Mouse (Mus musculus): Measurements from ENCODE around the gene Ciao2b.

DNA sequence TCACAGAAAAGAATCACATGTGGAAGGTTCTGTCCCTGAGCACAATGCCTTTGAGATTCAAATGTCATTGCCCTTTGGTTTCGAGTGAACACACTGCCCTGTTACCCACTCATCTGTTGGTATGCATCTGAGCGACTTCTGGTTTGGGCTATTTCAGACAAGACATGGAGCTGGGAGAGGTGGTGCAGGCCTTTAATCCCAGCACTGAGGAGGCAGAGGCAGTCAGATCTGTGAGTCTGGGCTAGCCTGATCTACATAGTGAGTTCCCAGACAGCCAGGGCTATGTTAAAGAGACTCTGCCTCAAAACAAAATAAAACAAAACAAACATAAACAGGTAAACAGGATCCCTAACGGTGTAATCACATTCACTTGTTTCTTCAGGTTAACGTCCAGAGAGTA, 13.8 kb upstream of the Ciao2b start:
- TF ChIP-seq CTCF (IDR thresholded peaks at IDR 0.05; ENCODE audit: low read depth, low read length): no peak
- TF ChIP-seq POLR2A (IDR thresholded peaks at IDR 0.05; ENCODE audit: borderline replicate concordance, low read depth, low read length): no peak

All from bone marrow macrophage, adult 2 months (primary cell).